Mouse (Mus musculus): Measurements from ENCODE around the gene Ece2. TPM values are rescaled to one million over a fixed set of nuclear protein-coding genes. Genes with fewer than 3 reads are reported as not detected.

Ece2 gene
- polyA plus RNA-seq, 1 experiment from 2014 or later = 3.4 TPM

- no peaks in the 10 kb centered on the region for H3K9me3 ChIP-seq (ENCODE audit: control insufficient read depth, low read length)
- ATAC-seq (ENCODE audit: insufficient number of reproducible peaks, low FRiP score, low TSS enrichment, low read depth) (peak; percentile 94), DNase-seq (ENCODE audit: low spot score) (peak; percentile 96)
- under 1% methylated on average over 33 of the region's 38 CpGs for WGBS
- H3K4me1 ChIP-seq (ENCODE audit: control insufficient read depth, insufficient read depth, low read length) = peaks cover 12% of the 10 kb centered on the region
- peak overlapping the region; percentile 96 for H3K4me3 ChIP-seq (ENCODE audit: low read depth, low read length)
- H3K27me3 ChIP-seq (ENCODE audit: control insufficient read depth, insufficient read depth, low read length) = no peaks in the 10 kb centered on the region
- peak overlapping the region; percentile 82 for H3K4me2 ChIP-seq (ENCODE audit: low read depth, severe bottlenecking)
- peak overlapping the region; percentile 95 for H3K9ac ChIP-seq (ENCODE audit: low read length)
- peaks cover 14% of the 10 kb centered on the region for H3K36me3 ChIP-seq (ENCODE audit: control insufficient read depth, insufficient read depth, low read length)
- peak overlapping the region; percentile 94 for H3K27ac ChIP-seq (replicated peaks; ENCODE audit: low read depth, low read length)
These were observed 42.9 kb downstream of the Ece2 start for GRCm38 (mm10) chr16:20672500-20672902.

GRCm38 (mm10) chr16:20672965-20673705 lies 43.5 kb downstream of the Ece2 start:
- peak; percentile 79; the same call in 1 of the 2 replicates for ATAC-seq (ENCODE audit: insufficient number of reproducible peaks, low FRiP score, low TSS enrichment, low read depth)
- Histone ChIP-seq H3K36me3 (ENCODE audit: control insufficient read depth, insufficient read depth, low read length) (peaks cover 17% of the 10 kb centered on the region), H3K4me3 (ENCODE audit: low read depth, low read length) (peak overlapping the region; percentile 96), H3K9ac (ENCODE audit: low read length) (peak overlapping the region; percentile 95), H3K4me2 (ENCODE audit: low read depth, severe bottlenecking) (peak overlapping the region; percentile 82), H3K27ac (replicated peaks; ENCODE audit: low read depth, low read length) (peak overlapping the region; percentile 94), H3K9me3 (ENCODE audit: control insufficient read depth, low read length) (no peaks in the 10 kb centered on the region), H3K4me1 (ENCODE audit: control insufficient read depth, insufficient read depth, low read length) (peaks cover 12% of the 10 kb centered on the region), H3K27me3 (ENCODE audit: control insufficient read depth, insufficient read depth, low read length) (no peaks in the 10 kb centered on the region)
- under 1% methylated on average over 55 of the region's 78 CpGs for WGBS
- DNase-seq (ENCODE audit: low spot score) = peak; percentile 51

GRCm38 (mm10) chr16:20673706-20674303 lies 44.2 kb downstream of the Ece2 start:
- Histone ChIP-seq H3K9ac (ENCODE audit: low read length) (peak overlapping the region; percentile 95), H3K4me2 (ENCODE audit: low read depth, severe bottlenecking) (peak overlapping the region; percentile 82), H3K9me3 (ENCODE audit: control insufficient read depth, low read length) (no peaks in the 10 kb centered on the region), H3K27me3 (ENCODE audit: control insufficient read depth, insufficient read depth, low read length) (no peaks in the 10 kb centered on the region), H3K36me3 (ENCODE audit: control insufficient read depth, insufficient read depth, low read length) (peaks cover 19% of the 10 kb centered on the region), H3K4me1 (ENCODE audit: control insufficient read depth, insufficient read depth, low read length) (peaks cover 12% of the 10 kb centered on the region), H3K27ac (replicated peaks; ENCODE audit: low read depth, low read length) (no peak overlapping the region; the same call in 1 of the 2 replicates), H3K4me3 (ENCODE audit: low read depth, low read length) (peak overlapping the region; percentile 96)
- WGBS = 8% methylated on average over 14 of the region's 14 CpGs
- ATAC-seq (ENCODE audit: insufficient number of reproducible peaks, low FRiP score, low TSS enrichment, low read depth) (no peak), DNase-seq (ENCODE audit: low spot score) (peak; percentile 32)

GRCm38 (mm10) chr16:20675213-20675612 lies 45.6 kb downstream of the Ece2 start:
- H3K4me3 ChIP-seq (ENCODE audit: low read depth, low read length) = no peak overlapping the region
- H3K9ac ChIP-seq (ENCODE audit: low read length) = no peak overlapping the region
- H3K4me2 ChIP-seq (ENCODE audit: low read depth, severe bottlenecking) = no peak overlapping the region
- H3K4me1 ChIP-seq (ENCODE audit: control insufficient read depth, insufficient read depth, low read length) = peaks cover 12% of the 10 kb centered on the region
- no peak overlapping the region for H3K27ac ChIP-seq (replicated peaks; ENCODE audit: low read depth, low read length)
- no peaks in the 10 kb centered on the region for H3K9me3 ChIP-seq (ENCODE audit: control insufficient read depth, low read length)
- no peaks in the 10 kb centered on the region for H3K27me3 ChIP-seq (ENCODE audit: control insufficient read depth, insufficient read depth, low read length)
- no peak for ATAC-seq (ENCODE audit: insufficient number of reproducible peaks, low FRiP score, low TSS enrichment, low read depth)
- peaks cover 25% of the 10 kb centered on the region for H3K36me3 ChIP-seq (ENCODE audit: control insufficient read depth, insufficient read depth, low read length)
- no peak for DNase-seq (ENCODE audit: low spot score)
- 95% methylated on average over 6 of the region's 6 CpGs for WGBS

GRCm38 (mm10) chr16:20676702-20677101 lies 47.1 kb downstream of the Ece2 start:
- no peak for DNase-seq (ENCODE audit: low spot score)
- ATAC-seq (ENCODE audit: insufficient number of reproducible peaks, low FRiP score, low TSS enrichment, low read depth) = no peak
- Histone ChIP-seq H3K9ac (ENCODE audit: low read length) (no peak overlapping the region), H3K4me3 (ENCODE audit: low read depth, low read length) (no peak overlapping the region), H3K4me1 (ENCODE audit: control insufficient read depth, insufficient read depth, low read length) (peaks cover 12% of the 10 kb centered on the region), H3K27ac (replicated peaks; ENCODE audit: low read depth, low read length) (no peak overlapping the region), H3K9me3 (ENCODE audit: control insufficient read depth, low read length) (no peaks in the 10 kb centered on the region), H3K4me2 (ENCODE audit: low read depth, severe bottlenecking) (no peak overlapping the region), H3K36me3 (ENCODE audit: control insufficient read depth, insufficient read depth, low read length) (peaks cover 36% of the 10 kb centered on the region), H3K27me3 (ENCODE audit: control insufficient read depth, insufficient read depth, low read length) (no peaks in the 10 kb centered on the region)
- 80% methylated on average over 4 of the region's 4 CpGs for WGBS

DNA sequence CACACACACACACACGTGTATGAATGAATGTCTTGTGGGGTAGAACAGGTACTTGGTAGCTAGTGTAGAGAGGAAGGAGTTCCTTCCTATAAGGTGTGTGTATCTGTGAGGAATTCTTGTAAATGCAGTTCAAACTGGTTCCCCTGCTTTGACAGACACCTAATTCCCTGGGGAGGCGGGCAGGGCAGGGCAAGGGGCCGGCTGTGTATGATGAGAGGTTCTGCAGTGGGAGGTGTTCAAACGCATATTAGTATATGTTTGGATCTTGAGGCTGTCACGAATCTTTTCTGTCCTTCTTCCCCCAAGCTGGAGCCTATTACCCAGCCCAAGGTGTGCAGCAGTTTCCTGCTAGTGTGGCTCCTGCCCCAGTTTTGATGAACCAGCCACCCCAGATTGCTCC lies 47.8 kb downstream of the Ece2 start:
- no peak overlapping the region for H3K9ac ChIP-seq (ENCODE audit: low read length)
- 89% methylated on average over 5 of the region's 5 CpGs for WGBS

DNA sequence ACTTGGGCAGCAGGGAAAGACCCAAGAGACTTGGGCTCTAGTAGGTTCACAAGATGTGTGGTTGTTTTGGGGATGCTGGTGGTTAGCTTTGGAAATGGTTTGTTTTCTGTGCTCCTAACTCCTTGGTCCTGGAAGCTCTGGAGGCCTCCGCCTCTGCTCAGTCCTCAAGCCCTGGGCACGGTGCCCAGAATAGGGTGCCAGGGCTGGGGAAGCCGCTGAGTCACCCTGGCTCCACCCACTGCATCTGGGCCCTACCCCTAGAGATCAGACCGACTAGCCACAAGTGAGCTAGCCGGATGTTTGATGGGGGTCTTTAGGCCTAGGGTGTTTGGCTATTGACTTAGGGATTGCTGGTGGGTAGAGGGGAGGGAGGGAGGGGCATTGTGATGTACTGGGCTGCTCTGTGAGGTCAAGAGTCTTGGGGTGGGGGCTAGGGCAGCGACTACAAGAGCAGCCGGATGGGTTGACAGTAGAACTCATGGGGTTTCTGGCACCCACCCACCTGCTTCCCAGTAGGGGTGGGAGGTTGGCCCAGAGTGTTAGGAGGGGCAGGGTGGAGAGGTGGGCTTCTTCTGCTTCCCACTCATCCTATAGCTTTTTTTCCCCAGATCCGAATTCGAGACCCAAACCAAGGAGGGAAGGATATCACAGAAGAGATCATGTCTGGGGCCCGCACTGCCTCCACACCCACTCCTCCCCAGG lies 48.5 kb downstream of the Ece2 start:
- Histone ChIP-seq H3K27me3 (ENCODE audit: control insufficient read depth, insufficient read depth, low read length) (no peaks in the 10 kb centered on the region), H3K36me3 (ENCODE audit: control insufficient read depth, insufficient read depth, low read length) (peaks cover 46% of the 10 kb centered on the region), H3K27ac (replicated peaks; ENCODE audit: low read depth, low read length) (no peak overlapping the region), H3K4me2 (ENCODE audit: low read depth, severe bottlenecking) (no peak overlapping the region), H3K4me3 (ENCODE audit: low read depth, low read length) (no peak overlapping the region), H3K4me1 (ENCODE audit: control insufficient read depth, insufficient read depth, low read length) (peaks cover 10% of the 10 kb centered on the region), H3K9me3 (ENCODE audit: control insufficient read depth, low read length) (no peaks in the 10 kb centered on the region), H3K9ac (ENCODE audit: low read length) (no peak overlapping the region)
- DNase-seq (ENCODE audit: low spot score) (no peak), ATAC-seq (ENCODE audit: insufficient number of reproducible peaks, low FRiP score, low TSS enrichment, low read depth) (no peak)
- 91% methylated on average over 10 of the region's 10 CpGs for WGBS

More for the DNA sequence above, 47.8 kb downstream of the Ece2 start:
- Histone ChIP-seq H3K27ac (replicated peaks; ENCODE audit: low read depth, low read length) (no peak overlapping the region), H3K27me3 (ENCODE audit: control insufficient read depth, insufficient read depth, low read length) (no peaks in the 10 kb centered on the region), H3K4me2 (ENCODE audit: low read depth, severe bottlenecking) (no peak overlapping the region), H3K4me1 (ENCODE audit: control insufficient read depth, insufficient read depth, low read length) (peaks cover 10% of the 10 kb centered on the region), H3K36me3 (ENCODE audit: control insufficient read depth, insufficient read depth, low read length) (peaks cover 43% of the 10 kb centered on the region), H3K4me3 (ENCODE audit: low read depth, low read length) (no peak overlapping the region), H3K9me3 (ENCODE audit: control insufficient read depth, low read length) (no peaks in the 10 kb centered on the region)
- DNase-seq (ENCODE audit: low spot score) (no peak), ATAC-seq (ENCODE audit: insufficient number of reproducible peaks, low FRiP score, low TSS enrichment, low read depth) (no peak)

DNA sequence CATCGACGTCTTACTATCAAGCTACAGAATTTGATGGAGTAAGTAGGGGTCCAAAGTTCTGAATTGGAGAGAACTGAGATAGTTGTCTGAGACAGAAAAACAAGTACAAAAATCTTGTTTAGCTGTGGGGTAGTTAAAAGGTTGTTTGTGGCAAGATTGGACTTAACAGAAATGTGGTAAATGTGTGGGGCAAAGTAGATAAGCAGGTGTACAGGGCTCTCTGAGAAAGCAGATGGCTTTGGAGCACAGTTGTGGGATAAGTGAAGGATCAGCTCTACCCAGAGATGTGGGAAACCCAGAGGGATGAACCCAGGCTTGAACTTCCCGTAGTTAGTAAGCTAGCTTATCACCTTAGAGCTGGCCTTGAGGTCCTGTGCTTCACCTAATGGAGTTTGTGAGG lies 61.1 kb downstream of the Ece2 start:
- no peak overlapping the region for H3K4me3 ChIP-seq (ENCODE audit: low read depth, low read length)
- H3K9ac ChIP-seq (ENCODE audit: low read length) = no peak overlapping the region
- no peaks in the 10 kb centered on the region for H3K9me3 ChIP-seq (ENCODE audit: control insufficient read depth, low read length)
- peaks cover 39% of the 10 kb centered on the region for H3K36me3 ChIP-seq (ENCODE audit: control insufficient read depth, insufficient read depth, low read length)
- no peak for ATAC-seq (ENCODE audit: insufficient number of reproducible peaks, low FRiP score, low TSS enrichment, low read depth)
- 94% methylated on average over 3 of the region's 3 CpGs for WGBS
- no peaks in the 10 kb centered on the region for H3K27me3 ChIP-seq (ENCODE audit: control insufficient read depth, insufficient read depth, low read length)
- H3K27ac ChIP-seq (replicated peaks; ENCODE audit: low read depth, low read length) = no peak overlapping the region
- peaks cover 14% of the 10 kb centered on the region; the same call in 1 of the 2 replicates for H3K4me1 ChIP-seq (ENCODE audit: control insufficient read depth, insufficient read depth, low read length)
- no peak overlapping the region for H3K4me2 ChIP-seq (ENCODE audit: low read depth, severe bottlenecking)
- DNase-seq (ENCODE audit: low spot score) = no peak

All from limb, embryonic 11.5 days (tissue).